Mouse (Mus musculus): Measurements from ENCODE around the gene Stag1. TPM values are rescaled to one million over a fixed set of nuclear protein-coding genes. Genes with fewer than 3 reads are reported as not detected.
"Not testable (repeated sequence)": the region's sequence is repeated elsewhere in the genome, so short reads cannot be mapped to it uniquely, and the experiment has no call there.

Gene Stag1
- total RNA-seq, 2 experiments from 2014 or later = 42.3 to 49.7 TPM

DNA sequence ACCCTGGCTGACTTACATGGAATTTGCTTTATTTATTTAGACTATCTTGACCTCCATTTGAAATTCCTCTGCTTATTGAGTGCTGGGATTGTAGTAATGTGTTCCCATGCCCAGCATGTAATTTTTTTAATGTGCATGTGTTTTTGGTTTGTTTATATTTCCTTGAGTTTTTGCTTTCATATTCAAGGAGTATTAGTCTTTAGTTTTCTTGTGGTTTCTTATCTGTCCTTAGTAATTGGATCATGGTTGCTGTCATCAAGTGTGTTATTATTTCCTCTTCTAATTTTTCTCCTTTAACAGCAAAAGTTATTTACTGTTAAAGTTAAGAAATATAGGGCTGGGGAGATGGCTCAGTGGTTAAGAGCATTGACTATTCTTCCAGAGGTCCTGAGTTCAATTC is 63.0 kb downstream of the Stag1 start:
- DNase-seq (ENCODE audit: low spot score in 2 of 2) = no peak
- intact Hi-C loops (cut with DNase I) = no loop called here

DNA sequence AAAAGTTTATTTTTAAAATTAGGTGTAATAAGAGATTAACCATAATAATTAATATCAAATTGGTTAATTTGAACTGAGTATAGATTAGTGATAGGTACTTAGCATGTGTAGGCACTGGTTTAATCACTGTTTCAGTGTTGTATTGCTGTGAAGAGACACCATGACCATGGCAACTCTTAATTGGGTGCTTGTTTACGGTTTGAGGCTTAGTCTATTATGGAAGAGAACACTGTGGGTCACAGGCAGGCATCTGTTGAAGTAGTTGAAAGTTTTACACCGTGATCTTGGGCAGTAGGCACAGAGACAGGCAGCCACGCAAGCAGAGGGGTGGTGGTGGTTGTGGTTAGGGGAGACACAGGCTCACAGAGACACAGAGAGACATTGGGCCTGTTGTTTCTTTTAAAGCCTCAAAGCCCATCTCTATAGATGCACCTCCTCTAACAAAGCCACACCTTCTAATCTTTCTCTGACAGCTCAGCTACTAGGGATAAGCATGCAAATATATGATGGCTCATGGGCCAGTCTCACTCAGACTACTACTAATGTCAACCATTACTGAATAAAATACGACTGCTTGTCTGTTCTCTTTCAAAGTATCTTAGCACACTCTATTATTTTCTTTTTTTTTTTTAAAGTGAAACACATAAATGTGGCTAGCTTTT is 66.0 kb downstream of the Stag1 start:
- intact Hi-C loops (cut with DNase I) = no loop called here
- DNase-seq (ENCODE audit: low spot score in 2 of 2) = no peak

DNA sequence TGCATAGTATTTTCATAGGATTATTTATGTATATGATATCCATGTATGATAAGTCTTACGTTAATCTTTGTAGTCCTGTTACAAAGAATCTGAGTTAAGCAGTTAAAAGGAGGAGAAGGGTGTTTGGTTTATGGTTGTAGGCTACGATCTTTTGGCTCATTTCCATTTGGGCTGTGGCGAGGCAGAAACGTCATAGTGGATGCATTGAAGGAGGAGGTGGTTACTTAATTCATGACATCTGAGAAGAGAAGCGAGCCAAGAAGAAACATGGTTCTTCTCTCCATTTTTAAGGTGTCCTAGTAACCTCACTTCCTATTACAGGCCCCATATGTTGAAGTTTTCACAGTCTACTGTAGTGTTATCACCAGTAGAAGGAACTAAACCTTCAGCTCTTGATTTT is 72.6 kb downstream of the Stag1 start:
- intact Hi-C loops (cut with DNase I) = no loop called here
- no peak for DNase-seq (ENCODE audit: low spot score in 2 of 2)

DNA sequence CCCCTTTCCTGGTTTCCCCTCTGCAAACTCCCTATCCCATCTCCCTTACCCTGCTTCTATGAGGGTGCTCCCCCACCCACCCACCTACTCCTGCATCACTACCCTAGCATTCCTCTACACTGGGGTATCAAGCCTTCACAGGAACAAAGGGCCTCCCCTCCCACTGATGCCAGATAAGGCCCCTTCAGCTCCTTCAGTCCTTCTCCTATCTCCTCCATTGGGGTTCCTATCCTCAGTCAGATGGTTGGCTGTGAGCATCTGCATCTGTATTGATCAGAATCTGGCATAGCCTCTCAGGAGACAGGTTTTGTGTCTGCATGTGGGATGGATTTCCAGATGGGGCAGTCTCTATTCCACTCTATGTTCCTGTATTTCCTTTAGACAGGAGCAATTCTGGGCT is 81.4 kb downstream of the Stag1 start:
- DNase-seq (ENCODE audit: low spot score in 2 of 2) = no peak
- intact Hi-C loops (cut with DNase I) = no loop called here

DNA sequence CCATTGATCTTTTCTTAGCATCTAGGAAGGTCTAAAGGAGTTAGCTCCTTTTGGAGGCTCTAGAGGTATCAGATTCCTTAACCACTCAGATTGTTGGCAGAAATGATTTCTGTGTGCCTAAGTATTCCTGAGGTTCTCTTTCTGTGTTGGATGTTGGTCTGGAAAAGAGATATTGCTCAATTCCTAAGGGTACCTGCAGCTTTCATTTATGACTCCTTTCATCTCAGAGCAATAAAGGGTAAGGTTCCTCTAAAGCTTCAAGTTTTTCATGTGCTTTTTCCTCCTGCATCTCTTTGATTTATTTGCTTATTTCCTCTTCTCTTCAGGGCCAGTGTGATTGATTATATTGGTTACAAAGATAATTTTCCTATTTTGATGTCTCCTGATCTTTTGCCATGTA is 84.7 kb downstream of the Stag1 start:
- no peak for DNase-seq (ENCODE audit: low spot score in 2 of 2)
- intact Hi-C loops (cut with DNase I) = no loop called here

DNA sequence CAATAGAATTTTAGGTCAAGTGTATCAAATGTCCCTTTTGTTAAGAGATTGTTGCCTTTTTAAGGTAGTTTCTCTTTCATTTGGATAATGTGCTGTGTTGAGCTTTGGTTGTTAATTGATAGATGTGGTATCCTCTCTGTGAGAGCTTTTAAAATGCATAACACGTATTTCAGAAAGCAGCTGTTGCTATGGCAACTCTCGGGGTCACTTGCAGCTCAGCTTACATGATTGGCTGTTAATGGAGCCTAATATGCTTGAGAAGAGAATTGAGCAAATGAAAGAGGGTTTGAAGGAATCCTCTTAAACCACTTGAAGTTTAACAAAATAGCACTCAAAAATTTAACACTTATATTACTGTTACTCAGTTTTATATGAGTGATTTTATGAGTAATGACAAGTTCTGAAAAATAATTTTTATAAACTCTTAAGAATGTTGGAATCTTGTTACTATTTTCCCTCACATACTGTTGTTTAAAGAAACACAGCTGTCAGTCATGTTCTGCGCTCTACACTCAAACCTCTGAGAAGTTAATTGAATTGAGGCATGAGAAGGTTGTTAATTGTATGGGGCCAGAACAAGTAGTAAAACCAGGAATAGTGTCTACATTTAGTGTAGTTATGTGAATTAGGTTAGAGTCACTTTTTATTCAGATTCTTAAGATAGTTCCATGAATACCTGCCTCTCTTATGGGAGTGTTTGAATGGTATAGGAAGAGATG is 88.3 kb downstream of the Stag1 start:
- peak; percentile 23 to 57 for DNase-seq (ENCODE audit: low spot score in 2 of 2)
- intact Hi-C loops (cut with DNase I) = no loop called here

DNA sequence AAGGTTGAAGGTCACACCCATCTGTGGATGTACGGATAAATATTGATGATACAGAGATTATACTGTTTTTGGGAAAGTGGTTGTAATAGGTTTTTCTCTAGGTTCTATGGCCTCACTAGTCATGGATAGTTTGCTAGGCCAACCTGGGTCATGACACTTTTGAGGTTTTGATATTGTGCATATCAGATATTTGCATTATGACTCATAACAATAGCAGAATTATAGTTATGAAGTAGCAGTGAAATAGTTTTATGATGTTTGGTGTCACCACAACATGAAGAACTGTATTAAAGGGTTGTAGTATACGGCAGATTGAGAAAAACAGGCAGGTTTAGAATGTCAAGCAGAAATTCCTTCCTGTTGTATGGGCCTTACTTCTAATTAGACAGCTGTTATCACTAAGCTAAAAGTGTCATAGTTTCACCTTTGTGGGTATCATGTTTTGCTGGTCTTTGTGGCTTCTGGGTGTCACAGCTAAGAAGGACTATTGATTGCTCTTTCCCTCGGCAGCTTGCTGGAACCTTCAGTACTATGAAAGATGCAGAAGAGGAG is 92.2 kb downstream of the Stag1 start:
- intact Hi-C loops (cut with DNase I) = no loop called here
- no peak for DNase-seq (ENCODE audit: low spot score in 2 of 2)

DNA sequence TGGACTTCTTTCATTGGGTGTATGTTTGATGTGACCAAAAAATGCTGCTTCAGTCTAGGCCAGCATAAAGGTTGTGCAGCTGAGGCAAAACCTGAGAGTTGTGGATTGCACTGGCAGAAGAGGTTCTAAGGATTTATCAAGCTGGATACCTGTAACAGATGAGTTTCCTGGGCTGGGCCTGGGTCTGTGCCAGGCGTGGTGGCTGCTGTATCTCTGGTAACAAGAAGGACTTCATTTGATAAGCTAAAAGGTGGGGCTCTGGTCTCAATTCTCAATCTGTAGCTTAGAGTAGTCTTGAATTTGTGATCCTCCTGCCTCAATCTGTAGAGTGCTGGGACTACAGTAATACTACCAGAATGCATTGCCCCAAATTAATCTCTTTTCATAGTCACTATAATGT is 94.6 kb downstream of the Stag1 start:
- DNase-seq (ENCODE audit: low spot score in 2 of 2) = no peak
- intact Hi-C loops (cut with DNase I) = no loop called here

DNA sequence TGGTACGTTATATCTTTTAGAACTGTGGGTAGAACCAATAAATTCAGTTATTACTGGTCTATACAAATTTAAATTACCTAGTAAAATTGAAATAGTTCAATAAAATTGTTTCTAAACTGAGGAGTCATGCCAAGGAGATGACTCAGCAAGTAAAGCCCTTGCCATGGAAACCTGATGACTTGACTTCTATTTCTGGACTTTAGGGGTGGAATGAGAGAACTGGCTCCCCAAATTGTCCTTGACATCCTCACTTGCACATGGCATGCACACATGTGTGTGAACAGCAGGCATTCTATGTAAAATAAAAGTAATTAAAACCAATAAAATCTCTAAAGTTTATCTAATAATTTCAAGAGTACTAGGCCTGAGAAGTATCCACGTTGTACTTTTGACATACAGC is 98.9 kb downstream of the Stag1 start:
- DNase-seq (ENCODE audit: low spot score in 2 of 2) = peak in 1 of 2 experiments; percentile 35

DNA sequence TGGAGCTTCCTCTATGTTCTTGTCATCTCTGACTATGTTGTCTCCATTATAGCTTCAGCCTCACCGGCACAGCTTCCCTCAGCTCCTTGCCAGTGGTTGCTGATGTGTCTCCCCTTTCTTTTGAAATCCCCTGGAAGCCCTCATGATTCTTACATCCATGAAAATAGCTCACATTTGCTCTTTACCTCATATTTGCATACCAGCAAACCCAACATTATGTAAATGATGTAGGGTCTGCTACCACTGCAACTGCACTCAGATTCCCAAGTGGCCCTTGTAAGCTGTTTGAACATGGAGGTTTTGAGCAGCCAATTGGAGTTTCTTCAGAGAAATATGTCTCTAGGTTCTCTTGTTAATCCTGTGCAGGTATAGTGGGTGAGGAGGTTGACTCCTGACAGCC is 110.0 kb downstream of the Stag1 start:
- DNase-seq (ENCODE audit: low spot score in 2 of 2) = no peak
- intact Hi-C loops (cut with DNase I) = no loop called here

More for the DNA sequence above, 98.9 kb downstream of the Stag1 start:
- intact Hi-C loops (cut with DNase I) = no loop called here

DNA sequence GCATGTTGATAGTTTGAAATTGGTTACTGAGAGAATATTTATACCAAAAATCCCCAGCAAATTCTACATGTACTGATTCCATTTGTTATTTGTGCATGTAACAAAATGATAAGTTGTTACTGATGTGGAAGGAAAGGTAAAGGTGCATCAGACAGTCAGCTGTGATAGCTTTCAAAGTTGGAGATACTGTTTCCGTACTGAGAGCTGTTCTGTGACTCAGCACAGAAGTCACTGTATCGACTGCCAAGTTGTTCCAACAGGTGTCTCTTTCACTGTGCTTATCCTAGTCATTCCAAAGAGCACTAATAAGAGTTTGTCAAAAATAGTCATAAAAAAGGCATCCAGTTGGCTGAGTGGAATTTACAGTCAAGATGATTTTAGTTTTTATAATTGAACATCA is 114.1 kb downstream of the Stag1 start:
- no peak for DNase-seq (ENCODE audit: low spot score in 2 of 2)
- intact Hi-C loops (cut with DNase I) = no loop called here

DNA sequence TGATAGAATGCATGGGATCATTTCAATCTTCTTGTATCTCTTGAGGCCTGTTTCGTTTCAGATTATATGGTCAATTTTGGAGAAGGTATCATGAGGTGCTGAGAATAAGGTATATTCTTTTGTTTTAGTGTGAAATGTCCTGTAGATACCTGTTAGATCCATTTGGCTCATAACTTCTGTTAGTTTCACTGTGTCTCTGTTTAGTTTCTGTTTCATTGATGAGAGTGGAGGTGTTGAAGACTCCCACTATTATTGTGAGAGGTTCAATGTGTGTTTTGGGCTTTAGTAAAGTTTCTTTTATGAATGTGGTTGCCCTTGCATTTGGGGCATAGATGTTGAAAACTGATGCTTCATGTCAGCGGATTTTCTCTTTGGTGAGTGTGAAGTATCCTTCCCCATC is 127.2 kb downstream of the Stag1 start:
- DNase-seq (ENCODE audit: low spot score in 2 of 2); intact Hi-C loops (cut with DNase I): not testable (repeated sequence)

DNA sequence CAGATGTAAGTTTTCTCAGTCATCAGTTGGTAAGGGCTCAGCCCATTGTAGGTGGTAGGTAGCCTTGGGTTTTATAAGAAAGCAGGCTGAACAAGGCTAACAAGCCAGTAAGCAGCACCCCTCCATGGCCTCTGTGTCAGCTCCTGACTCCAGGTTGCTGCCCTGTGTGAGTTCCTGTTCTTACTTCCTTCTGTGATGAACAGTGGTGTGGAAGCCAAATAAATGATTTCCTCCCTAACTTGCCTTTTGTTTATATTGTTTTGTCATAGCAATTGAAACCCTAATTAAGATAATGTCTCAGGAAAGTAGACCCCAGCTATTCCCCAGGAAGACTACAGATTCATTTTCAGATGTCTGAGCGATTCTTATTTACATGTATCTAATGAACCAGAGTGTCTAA is 134.2 kb downstream of the Stag1 start:
- intact Hi-C loops (cut with DNase I) = no loop called here
- no peak for DNase-seq (ENCODE audit: low spot score in 2 of 2)

DNA sequence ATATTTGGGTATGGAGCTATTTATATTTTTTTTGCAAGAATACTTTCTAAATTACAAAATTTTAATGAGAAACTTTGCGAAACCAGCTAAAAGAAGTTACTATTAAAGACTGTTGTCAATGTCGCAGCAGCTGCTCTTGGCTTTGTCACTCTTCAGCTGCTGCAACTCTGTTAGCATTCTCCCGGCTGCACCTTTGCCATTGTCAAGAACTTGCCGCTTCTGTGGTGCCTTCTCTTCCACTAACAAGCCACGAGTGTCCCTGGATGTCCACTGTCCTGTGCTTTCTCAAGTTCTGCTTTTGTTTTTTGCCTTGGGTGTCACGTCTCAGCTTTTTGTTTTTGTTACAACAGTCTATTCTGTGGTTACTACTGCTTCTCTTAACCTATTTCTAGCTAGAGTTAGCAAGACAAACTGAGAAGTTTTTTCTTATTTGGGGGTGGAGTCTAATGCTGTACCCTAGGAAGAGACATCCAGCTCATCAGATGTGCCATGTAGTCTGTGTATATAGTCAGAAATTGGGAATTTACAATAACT is 136.4 kb downstream of the Stag1 start:
- DNase-seq (ENCODE audit: low spot score in 2 of 2) = no peak
- intact Hi-C loops (cut with DNase I) = no loop called here

DNA sequence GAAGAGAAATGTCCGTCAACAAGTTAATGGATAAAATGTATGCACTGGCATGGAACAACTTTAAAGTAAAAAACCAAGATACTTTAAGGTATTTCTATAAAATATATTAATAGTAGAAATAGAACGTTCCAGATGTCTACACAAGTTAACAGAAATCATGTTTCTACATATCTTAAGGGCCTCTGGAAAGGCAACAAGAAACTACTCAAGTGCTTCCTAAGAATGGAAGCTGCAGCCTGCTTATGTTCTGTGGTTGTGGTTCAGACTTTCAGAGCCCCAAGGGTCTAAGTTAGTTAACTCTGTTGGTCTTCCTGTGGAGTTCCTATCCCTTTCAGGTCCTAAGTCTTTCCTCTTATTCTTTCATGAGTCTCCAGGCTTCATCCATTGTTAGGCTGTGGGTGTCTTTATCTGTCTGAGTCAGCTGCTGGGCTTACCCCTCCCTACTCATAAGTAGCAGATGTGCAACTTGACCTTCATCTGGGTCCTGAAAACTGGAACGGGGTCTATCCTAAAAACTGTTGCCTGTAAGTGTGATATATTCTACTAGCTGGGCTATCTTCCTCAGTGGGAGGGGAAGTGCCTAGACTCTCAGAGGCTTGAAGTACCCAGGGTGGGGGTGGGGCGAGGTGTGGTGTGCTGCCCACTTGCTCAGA is 138.5 kb downstream of the Stag1 start:
- no peak for DNase-seq (ENCODE audit: low spot score in 2 of 2)
- intact Hi-C loops (cut with DNase I) = no loop called here

DNA sequence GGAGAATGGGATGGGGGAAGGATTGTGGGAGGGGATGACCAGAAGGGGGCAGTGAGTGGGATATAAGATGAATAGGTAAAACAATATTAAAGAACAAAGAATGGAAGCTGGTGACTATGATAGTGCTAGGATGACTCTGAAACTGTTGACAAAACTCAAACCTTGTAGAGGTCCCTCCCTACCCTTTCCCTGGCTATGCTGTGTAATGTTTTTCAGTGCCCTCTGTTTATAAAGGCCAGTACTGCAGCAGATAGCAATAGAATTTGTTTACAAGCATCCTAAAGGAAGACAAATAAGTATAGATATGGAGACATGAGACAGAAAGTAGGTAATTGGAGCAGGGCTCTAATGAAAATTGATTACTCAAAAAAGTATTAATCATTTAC is 139.0 kb downstream of the Stag1 start:
- no peak for DNase-seq (ENCODE audit: low spot score in 2 of 2)
- intact Hi-C loops (cut with DNase I) = no loop called here

DNA sequence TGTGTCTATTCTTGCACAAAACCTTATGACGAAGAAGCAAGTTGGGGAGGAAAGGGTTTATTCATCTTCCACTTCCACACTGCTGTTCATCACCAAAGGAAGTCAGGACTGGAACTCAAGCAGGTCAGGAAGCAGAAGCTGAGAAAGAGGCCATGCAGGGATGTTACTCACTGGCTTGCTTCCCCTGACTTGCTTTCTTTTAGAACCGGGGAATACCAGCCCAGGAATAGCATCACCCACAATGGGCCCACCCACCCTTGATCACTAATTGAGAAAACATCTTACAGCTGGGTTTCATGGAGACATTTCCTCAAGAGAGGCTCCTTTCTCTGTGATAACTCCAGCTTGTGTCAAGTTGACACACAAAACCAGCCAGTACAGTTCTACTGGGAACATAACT is 179.6 kb downstream of the Stag1 start:
- DNase-seq (ENCODE audit: low spot score in 2 of 2); intact Hi-C loops (cut with DNase I): not testable (repeated sequence)

DNA sequence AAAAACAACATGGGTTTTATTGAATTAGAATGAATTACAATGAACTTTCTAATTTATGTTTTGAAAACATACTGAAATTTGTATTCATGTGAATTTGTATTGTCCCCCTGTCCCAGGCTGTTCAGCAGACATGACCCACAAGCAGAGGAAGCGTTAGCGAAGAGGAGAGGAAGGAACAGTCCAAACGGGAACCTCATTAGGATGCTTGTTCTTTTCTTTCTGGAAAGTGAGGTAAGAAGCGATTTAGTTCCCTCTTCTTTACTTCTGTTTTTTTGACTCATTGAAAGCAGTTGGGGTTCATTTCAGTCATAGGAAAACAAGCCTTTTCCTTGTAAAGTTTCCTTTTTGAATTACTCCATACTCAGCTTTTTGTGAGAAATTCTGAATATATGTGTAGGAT is 268.4 kb downstream of the Stag1 start:
- intact Hi-C loops (cut with DNase I) = no loop called here
- DNase-seq (ENCODE audit: low spot score in 2 of 2) = no peak

DNA sequence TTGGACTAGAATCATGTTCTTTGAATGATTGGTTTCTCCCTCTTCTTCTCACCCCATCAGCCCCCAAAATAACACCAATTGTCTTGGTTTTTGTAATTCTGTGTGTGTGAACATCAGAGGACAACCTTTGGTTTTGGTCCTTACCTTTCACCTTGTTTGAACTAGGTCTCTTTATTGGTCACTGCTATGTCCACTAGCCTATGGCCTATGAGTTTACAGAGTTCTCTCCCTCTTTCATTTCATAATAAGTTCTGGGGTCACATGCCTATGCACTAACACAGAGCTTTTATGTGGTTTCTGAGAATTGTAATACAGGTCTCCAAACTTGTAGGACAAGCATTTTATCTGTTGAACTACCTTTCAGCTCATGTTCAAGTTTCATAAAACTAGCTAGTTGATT is 272.0 kb downstream of the Stag1 start:
- intact Hi-C loops (cut with DNase I) = no loop called here

DNA sequence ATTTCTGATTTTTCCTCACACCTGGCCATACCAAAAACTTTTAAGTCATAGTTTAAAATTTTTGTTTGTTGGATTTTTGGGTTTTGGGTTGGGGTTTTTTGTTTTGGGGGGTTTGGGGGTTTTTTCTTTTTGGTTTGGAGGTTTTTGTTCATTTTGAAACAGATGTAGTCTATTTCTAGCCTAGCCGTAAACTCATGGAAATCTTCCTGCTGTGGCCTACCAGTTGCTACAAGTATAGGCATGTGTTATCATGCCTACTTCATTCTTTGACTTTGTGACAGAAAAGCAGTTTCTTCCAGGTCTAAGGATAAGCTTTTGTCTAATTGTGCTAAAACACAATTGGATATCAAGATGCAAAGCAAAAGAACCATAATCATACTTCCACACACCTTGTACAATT is 298.5 kb downstream of the Stag1 start:
- DNase-seq (ENCODE audit: low spot score in 2 of 2) = no peak
- intact Hi-C loops (cut with DNase I) = no loop called here

More for the DNA sequence above, 272.0 kb downstream of the Stag1 start:
- no peak for DNase-seq (ENCODE audit: low spot score in 2 of 2)

DNA sequence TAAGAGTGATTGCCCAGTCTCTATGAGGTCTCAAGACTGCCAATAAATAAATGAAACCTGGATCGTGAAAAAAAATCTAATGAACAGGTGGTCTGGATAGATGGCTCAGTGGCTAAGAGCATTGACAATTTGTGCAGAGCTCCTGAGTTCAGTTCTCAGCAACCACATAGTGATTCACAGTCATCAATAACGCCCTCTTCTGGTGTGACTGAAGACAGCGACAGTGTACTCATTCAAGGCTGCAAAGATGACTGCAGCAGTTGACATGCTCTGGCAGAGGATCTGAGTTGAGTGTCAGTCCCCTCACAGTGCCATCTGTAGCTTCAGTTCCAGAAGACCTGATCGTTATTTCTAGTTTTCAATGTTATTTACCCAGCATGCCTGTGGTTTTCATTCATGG is 300.4 kb downstream of the Stag1 start:
- intact Hi-C loops (cut with DNase I) = no loop called here
- DNase-seq (ENCODE audit: low spot score in 2 of 2) = no peak

Data from left cerebral cortex, postnatal 25 days (tissue).